Mouse (Mus musculus) cerebellum, postnatal 14 days (tissue): ENCODE measurements around the gene Plxna2.

Experiments
- DNase-seq, 2 experiments: peaks; one replicate each; pipeline ENCODE4 v3.0.0; 2021; ENCODE audit warnings: mixed read lengths in 2 of 2

The Plxna2 gene

DNA sequence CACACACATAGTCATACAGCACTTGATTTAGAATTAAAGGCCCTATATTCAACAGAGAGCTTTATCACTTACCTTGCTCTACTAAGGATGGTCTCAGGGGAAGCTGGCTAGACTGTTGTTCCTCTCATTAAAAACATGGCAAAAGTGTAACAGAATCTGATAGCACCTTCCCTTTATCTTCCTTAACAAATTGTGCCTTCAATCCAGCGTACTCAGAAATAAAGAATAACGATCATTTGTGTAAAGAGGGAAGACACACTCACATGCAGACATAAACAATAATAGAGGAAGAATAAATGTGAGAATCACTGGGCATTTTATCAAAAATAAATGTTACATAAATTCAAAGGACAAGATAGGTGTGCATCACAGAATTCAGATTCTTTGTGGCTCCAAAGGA lies at the start of gene Plxna2:
TSS of gene Plxna2 (plus strand) at position 301 of the 400 bp plus-strand sequence.
- DNase-seq: no peak

- no peak for DNase-seq
Observed at GRCm38 (mm10) chr1:194573870-194574269, 44.1 kb upstream of the Plxna2 start.

DNA sequence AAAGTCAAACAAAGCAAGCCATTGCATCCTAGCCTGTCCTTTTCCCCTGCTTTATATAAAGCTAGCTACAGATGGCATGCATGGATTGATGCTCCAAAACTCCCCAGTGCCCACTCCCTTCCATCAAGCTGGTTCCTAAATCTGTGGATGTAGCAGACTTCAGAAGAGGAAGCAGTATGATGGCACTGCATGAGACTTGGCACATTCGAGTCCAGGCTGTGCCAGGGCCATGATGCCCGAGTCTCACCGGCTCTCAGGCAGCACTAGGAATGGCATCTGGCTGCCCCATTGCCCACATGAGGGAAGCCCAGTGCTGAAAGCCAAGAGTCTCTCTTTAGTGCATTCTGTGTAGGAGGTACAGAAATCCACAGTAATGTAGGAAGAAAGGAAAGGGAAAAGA lies 39.7 kb upstream of the Plxna2 start:
- DNase-seq: peak; percentile 95 to 97

DNA sequence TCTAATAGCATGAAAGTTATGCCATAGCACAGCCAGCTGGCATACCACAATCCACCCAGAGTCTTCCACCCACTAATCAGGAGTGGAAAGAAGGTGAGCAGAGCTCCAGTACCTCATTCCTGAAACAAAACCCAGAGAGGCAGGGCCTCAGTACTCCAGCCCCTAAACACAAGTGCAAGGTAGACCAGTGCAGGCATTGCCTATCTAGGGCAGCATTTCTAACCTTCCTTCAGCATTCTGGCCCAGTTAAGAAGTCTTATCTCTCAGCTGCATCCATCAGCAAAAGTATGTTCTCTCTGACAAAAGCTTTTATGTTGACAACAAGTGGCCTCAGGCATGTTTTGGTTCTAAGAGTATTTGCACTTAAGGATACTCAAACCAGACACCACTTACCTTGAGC lies 37.5 kb upstream of the Plxna2 start:
- DNase-seq: no peak

- DNase-seq: peak; percentile 79 to 86
Observed at GRCm38 (mm10) chr1:194586670-194587069, 31.3 kb upstream of the Plxna2 start.

DNA sequence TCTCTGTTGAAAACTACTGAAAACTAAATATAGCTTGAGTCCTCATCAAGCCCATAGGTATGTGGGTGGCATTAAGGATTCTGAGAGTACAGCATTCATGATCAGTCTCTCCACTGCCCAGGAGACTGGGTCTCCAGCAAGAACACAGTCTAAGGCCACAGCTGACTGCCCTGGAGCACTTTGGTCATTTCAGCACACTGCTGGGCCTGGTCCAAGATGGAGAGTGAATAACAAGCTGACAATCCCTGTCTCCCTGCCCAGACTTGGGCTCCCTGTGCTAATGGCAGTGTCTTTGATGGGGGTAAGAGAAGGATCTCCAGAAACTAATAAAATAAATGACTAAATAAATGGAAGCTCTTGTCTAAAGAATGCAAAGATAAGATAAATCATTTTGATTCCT lies 30.5 kb upstream of the Plxna2 start:
- peak; percentile 83 to 84 for DNase-seq

GRCm38 (mm10) chr1:194587956-194588668 lies 29.9 kb upstream of the Plxna2 start:
- DNase-seq: peak; percentile 24 to 48

- DNase-seq: peak; percentile 89 to 90
Observed at GRCm38 (mm10) chr1:194588711-194589451, 29.1 kb upstream of the Plxna2 start.

DNA sequence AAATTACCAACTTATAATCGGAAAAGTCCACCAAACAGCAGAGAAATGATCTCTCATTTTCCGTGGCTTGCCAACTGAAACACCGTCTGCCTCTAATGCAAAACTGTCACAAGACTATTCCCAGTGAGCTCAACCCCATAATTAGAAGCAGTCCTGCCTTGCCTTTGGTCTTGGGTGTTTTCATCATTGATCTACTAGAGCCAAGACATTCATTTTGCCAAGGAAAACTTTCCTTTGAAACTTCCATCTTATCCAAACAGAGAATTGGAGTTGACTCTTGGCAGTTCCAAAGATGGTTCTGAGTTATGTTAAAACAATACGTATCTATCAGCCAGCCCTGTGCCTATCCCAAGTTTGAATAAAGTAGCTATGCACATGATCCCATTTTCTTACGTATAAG lies 24.9 kb upstream of the Plxna2 start:
- no peak for DNase-seq

GRCm38 (mm10) chr1:194607406-194608261 lies 10.4 kb upstream of the Plxna2 start:
- peak; percentile 54 to 57 for DNase-seq

DNA sequence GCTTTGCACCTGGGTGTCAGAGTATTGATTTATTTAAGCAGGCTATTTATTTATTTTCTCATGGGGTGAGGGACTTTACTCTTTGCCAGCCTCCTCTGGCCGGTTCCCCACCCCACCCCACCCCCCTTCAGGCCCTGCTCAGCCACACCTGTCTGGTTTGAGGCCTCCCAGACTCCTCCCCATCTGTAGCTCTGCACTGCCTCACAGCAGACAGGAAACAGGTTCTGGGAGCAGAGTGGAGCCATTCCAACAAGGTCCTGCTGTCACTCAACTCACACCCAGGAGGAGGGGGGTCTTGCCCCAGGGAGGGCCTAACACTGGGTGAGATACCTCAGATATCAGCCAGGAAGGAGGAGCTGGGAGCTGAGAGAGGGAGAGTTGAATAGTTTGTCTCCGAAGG lies 7.5 kb upstream of the Plxna2 start:
- DNase-seq: no peak

- no peak for DNase-seq
Observed at GRCm38 (mm10) chr1:194612628-194613027, 5.4 kb upstream of the Plxna2 start.

DNA sequence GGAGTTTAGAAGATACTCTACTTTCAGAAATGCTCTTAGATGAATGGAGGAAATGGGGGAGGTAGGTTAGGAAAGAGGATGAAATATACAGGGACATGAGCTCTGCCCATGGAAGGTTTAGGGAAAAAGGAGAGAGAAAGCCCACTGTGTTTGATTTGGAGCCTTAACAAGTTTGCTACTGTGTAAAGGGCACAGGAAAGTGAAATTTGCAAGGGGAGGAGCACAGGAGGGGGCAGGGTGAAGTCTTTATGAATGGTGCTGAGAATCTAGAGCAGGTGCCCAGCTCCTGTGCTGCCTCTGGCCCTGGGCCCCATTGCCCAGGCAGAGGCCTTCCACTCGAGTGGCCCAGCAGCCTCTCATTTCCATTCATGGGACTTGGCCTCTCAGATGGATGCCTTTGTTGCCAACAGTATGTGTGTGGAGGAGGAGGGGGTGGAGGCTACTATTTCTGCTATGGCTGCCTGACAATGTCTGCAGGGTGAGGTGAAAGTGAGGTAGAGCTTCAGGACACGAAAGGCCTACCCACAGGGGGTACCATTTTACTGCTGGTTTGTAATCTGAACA lies 4.7 kb upstream of the Plxna2 start:
- DNase-seq: peak; percentile 76 to 83

DNA sequence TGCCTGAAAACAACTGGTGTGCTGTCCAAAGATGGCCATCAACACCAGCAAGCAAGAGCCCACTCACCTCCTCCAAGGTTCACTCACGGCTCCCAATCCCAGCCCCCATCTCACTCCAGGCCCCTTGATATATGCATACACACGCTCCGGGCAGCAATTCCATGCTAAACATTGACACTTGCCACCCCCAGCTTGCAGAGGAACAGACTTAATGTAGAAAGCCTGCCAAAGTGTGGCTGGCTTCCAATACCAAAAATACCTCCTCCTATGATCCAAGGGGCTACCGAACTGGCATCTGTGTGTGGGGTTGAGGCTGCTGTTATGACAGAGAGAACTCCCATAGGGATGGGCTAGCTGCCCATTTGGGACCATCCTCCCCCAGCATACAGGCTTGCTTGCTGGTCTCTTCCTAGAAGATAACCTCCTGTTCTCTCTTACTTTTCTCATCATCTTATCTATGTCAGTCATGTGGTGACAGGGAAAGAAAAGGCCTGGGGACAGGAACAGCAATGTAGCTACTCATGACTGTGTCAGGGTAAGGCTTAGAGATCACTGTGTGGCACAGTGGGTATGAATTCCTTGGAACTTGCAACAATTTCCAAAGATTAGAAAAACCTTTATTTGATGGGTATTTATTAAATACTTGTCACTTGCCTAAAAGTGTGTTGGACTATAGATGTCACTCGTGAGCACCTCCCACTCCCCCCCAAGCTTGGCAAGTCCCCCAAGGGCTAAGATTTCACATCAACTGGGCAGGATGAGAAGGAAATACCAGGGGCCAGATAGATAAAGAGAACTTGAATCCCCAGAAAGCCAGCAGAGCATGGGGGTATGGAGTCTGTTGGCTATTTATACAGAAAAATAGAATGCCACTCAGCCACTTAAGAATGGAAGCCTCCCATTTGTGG lies 3.8 kb upstream of the Plxna2 start:
- DNase-seq: peak; percentile 61 to 72

- DNase-seq: no peak
Observed at GRCm38 (mm10) chr1:194616136-194616535, 1.9 kb upstream of the Plxna2 start.

GRCm38 (mm10) chr1:194618841-194619311 lies 858 bp downstream of the Plxna2 start:
- DNase-seq: peak; percentile 96 to 97

GRCm38 (mm10) chr1:194619353-194620244 lies 1.6 kb downstream of the Plxna2 start:
- DNase-seq: peak; percentile 92 to 95

- DNase-seq: peak; percentile 74 to 77
Observed at GRCm38 (mm10) chr1:194620245-194620991, 2.4 kb downstream of the Plxna2 start.

DNA sequence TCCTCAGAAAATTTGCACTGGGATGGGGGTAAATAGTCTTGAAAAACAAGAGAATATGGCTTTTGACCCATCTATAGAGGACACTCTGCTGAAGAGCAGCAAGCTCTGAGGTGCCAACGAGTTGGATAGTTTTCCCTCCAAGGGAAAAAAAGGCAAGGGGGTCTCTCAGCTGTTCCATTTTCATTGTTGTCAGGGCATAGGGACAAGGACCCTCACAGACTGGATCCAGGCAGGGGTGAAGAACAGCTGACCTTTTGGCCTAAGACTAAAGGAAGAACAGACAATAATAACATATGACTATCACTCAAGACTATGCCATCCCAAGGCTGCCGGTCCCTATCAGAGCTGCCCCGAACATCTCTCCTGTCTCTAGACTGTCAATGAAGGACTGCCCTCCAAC lies 4.2 kb downstream of the Plxna2 start:
- no peak for DNase-seq

GRCm38 (mm10) chr1:194622677-194623076 lies 4.7 kb downstream of the Plxna2 start:
- DNase-seq: no peak
